Mouse (Mus musculus) megakaryocyte, embryonic 14.5 days (primary cell): ENCODE data around the gene Fxn.

ENCODE experiments used
- FLI1 ChIP-seq: IDR thresholded peaks from 2 replicates; pipeline ENCODE4 v1.6.1; 2012; ENCODE audit warnings: low read length, inconsistent platforms, mixed read lengths
- GATA1 ChIP-seq: IDR thresholded peaks from 3 replicates; pipeline ENCODE4 v1.6.1; 2012; ENCODE audit warnings: mixed read lengths, low read length, inconsistent platforms, borderline replicate concordance

DNA sequence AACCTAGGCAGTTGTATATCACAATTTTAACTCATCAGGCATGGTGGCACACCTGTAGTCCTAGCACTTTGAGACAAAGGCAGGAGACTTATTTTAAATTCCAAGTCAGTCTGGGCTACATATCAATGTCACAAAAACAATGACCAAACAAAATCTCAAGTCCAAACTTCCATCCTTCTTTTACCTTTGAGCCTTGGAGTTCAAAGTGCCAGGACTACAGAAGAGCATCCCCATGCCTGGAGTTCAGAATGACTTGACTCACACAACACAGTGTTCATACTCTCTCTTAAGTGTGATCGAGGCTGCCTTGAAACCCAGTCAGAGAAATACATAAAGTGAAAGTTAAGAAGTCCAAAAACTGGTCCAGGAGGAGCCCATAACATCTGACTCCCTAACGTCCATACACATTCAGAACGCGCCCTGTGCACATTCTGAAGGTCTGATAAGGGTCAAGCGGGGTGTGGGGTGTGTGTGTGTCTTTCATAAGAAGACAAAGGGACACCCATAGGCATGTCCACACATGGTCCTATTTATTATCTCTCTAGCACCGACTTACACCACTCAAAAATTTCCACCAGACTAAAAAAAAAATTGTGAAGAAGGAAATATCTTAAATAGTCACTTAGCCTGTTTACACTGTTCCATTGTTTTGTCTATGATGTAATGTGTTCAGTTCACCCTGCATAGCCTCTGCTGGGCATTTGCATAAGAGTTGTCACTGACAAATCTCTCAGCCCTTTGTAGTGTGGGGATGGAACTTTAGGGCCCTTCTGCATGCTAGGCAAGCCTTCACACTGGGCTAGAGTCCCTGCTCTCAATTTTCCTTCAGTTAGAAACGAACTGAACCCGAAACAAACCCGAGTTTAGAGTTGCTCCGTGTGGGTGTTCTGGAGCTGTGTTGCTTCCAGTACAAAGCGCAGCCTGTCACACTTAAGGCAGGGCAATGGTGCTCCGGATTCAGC, 20.7 kb downstream of the Fxn start:
- TF ChIP-seq GATA1, result no peak
- no peak for TF ChIP-seq FLI1
